Mouse (Mus musculus): ENCODE data around the gene Spire2. TPM values are rescaled to one million over a fixed set of nuclear protein-coding genes. Genes with fewer than 3 reads are reported as not detected.

The Spire2 gene
- total RNA-seq, 2 experiments from 2014 or later: 0.27 TPM; not detected in 1

- no peak for DNase-seq
- intact Hi-C loops (cut with DNase I): no loop called here
Measured at GRCm38 (mm10) chr8:123375701-123376100, 43.2 kb downstream of the Spire2 start.

- DNase-seq: no peak
- intact Hi-C loops (cut with DNase I): no loop called here
Measured at GRCm38 (mm10) chr8:123376106-123376505, 43.6 kb downstream of the Spire2 start.

- intact Hi-C loops (cut with DNase I): no loop called here
- DNase-seq: no peak
Measured at GRCm38 (mm10) chr8:123381711-123382110, 49.2 kb downstream of the Spire2 start.

GRCm38 (mm10) chr8:123382516-123382915, 50.0 kb downstream of the Spire2 start:
- intact Hi-C loops (cut with DNase I): no loop called here
- no peak for DNase-seq

GRCm38 (mm10) chr8:123384883-123385540, 52.5 kb downstream of the Spire2 start:
- DNase-seq: no peak
- intact Hi-C loops (cut with DNase I): no loop called here

GRCm38 (mm10) chr8:123387041-123387440, 54.5 kb downstream of the Spire2 start:
- intact Hi-C loops (cut with DNase I): no loop called here
- DNase-seq: no peak

GRCm38 (mm10) chr8:123387801-123388200, 55.3 kb downstream of the Spire2 start:
- no peak for DNase-seq
- intact Hi-C loops (cut with DNase I): no loop called here

GRCm38 (mm10) chr8:123389026-123389425, 56.5 kb downstream of the Spire2 start:
- intact Hi-C loops (cut with DNase I): no loop called here
- no peak for DNase-seq

GRCm38 (mm10) chr8:123398308-123398707, 65.8 kb downstream of the Spire2 start:
- intact Hi-C loops (cut with DNase I): no loop called here
- no peak for DNase-seq

GRCm38 (mm10) chr8:123401936-123402335, 69.4 kb downstream of the Spire2 start:
- intact Hi-C loops (cut with DNase I): loop anchor here (10.0 kb wide), 1 partner anchor 77 kb away; no protein-coding TSS in a partner anchor

GRCm38 (mm10) chr8:123402730-123403326, 70.3 kb downstream of the Spire2 start:
- DNase-seq: no peak
- intact Hi-C loops (cut with DNase I): loop anchor here (10.0 kb wide), 1 partner anchor 78 kb away; no protein-coding TSS in a partner anchor

More at GRCm38 (mm10) chr8:123401936-123402335, 69.4 kb downstream of the Spire2 start:
- no peak for DNase-seq

GRCm38 (mm10) chr8:123404521-123404920, 72.0 kb downstream of the Spire2 start:
- intact Hi-C loops (cut with DNase I): loop anchor here (10.0 kb wide), 1 partner anchor 80 kb away; no protein-coding TSS in a partner anchor
- DNase-seq: no peak

- peak; percentile 40 to 43 for DNase-seq
- intact Hi-C loops (cut with DNase I): loop anchor here (10.0 kb wide), 1 partner anchor 82 kb away; no protein-coding TSS in a partner anchor
Measured at GRCm38 (mm10) chr8:123406786-123407185, 74.3 kb downstream of the Spire2 start, which contains the start of gene Mc1r. Gene Mc1r, plus strand, starts transcription at chr8:123407107.

- DNase-seq: no peak
- intact Hi-C loops (cut with DNase I): loop anchor here (10.0 kb wide), 1 partner anchor 83 kb away; no protein-coding TSS in a partner anchor
Measured at GRCm38 (mm10) chr8:123407612-123408011, 75.1 kb downstream of the Spire2 start.

- no peak for DNase-seq
- intact Hi-C loops (cut with DNase I): loop anchor here (10.0 kb wide), 1 partner anchor 84 kb away; no protein-coding TSS in a partner anchor
Measured at GRCm38 (mm10) chr8:123408586-123409544, 76.4 kb downstream of the Spire2 start.

GRCm38 (mm10) chr8:123410049-123410587, 77.6 kb downstream of the Spire2 start:
- DNase-seq: peak in 1 of 2 experiments; percentile 33
- intact Hi-C loops (cut with DNase I): no loop called here

GRCm38 (mm10) chr8:123410788-123411187, 78.3 kb downstream of the Spire2 start:
- DNase-seq: no peak

GRCm38 (mm10) chr8:123411246-123411645, 78.7 kb downstream of the Spire2 start, which contains the start of gene Tubb3:
Gene Tubb3, plus strand, starts transcription at chr8:123411424.
- no peak for DNase-seq
- intact Hi-C loops (cut with DNase I): no loop called here

More at GRCm38 (mm10) chr8:123410788-123411187, 78.3 kb downstream of the Spire2 start:
- intact Hi-C loops (cut with DNase I): no loop called here

- intact Hi-C loops (cut with DNase I): no loop called here
- no peak for DNase-seq
Measured at GRCm38 (mm10) chr8:123411781-123412327, 79.3 kb downstream of the Spire2 start.

All from gastrocnemius, postnatal 36 days (tissue).